Mouse (Mus musculus) large intestine, adult 2 months (tissue): ENCODE measurements around the gene Gm16253. TPM values are rescaled to one million over a fixed set of nuclear protein-coding genes. Genes with fewer than 3 reads are reported as not detected.

Source experiments
- polyA plus RNA-seq: library from polyadenylated mRNA; depleted of rRNA; stranded (reverse); fragments of >200 nt; gene quantifications from 2 replicates; pipeline ENCODE4 v1.2.3, GENCODE M21; 2012; rRNA removed

Gene Gm16253
- polyA plus RNA-seq, 1 experiment: not detected

Other genes starting within 250 kb of the Gm16253 start
- gene BC107364, start 124.7 kb upstream of the Gm16253 start, polyA plus RNA-seq: not detected in 2 replicates
- gene Hfe2, start 51.8 kb upstream of the Gm16253 start, polyA plus RNA-seq: 0.05 TPM in 1 of 2 replicates, not detected in the other
- gene Txnip, start 19.0 kb upstream of the Gm16253 start, polyA plus RNA-seq: 325 and 536 TPM in 2 replicates
- 7.5 and 8.0 TPM in 2 replicates for gene Polr3gl, start 17.2 kb downstream of the Gm16253 start, polyA plus RNA-seq
- gene Ankrd34a, start 19.7 kb downstream of the Gm16253 start, polyA plus RNA-seq: 0.30 and 0.45 TPM in 2 replicates
- 6.9 and 7.5 TPM in 2 replicates for gene Lix1l, start 24.2 kb downstream of the Gm16253 start, polyA plus RNA-seq
- gene Rbm8a, start 52.9 kb downstream of the Gm16253 start, polyA plus RNA-seq: 12.1 and 18.2 TPM in 2 replicates
- gene Pex11b, start 58.4 kb downstream of the Gm16253 start, polyA plus RNA-seq: 31.4 and 36.6 TPM in 2 replicates
- 0.07 and 0.14 TPM in 2 replicates for gene Gm42957, start 58.5 kb downstream of the Gm16253 start, polyA plus RNA-seq
- 1.3 and 1.6 TPM in 2 replicates for gene Itga10, start 68.6 kb downstream of the Gm16253 start, polyA plus RNA-seq
- gene Ankrd35, start 93.1 kb downstream of the Gm16253 start, polyA plus RNA-seq: 0.43 and 0.66 TPM in 2 replicates
- gene Pias3, start 119.4 kb downstream of the Gm16253 start, polyA plus RNA-seq: 17.5 and 23.4 TPM in 2 replicates
- 1.8 and 2.8 TPM in 2 replicates for gene Nudt17, start 131.6 kb downstream of the Gm16253 start, polyA plus RNA-seq
- 46.2 and 63.9 TPM in 2 replicates for gene Polr3c, start 150.6 kb downstream of the Gm16253 start, polyA plus RNA-seq
- gene Rnf115, start 150.7 kb downstream of the Gm16253 start, polyA plus RNA-seq: 21.2 and 30.1 TPM in 2 replicates